Mouse (Mus musculus) cerebral cortex, adult 2 months (tissue): Measurements from ENCODE around the gene Amotl1.

Experiments
- WGBS: fragments of 180-500 bp; shearing (Covaris S2); methylation state at CpG from one replicate; pipeline ENCODE4 v1.1.7; 2018; 5-methylcytosine and 5-hydroxymethylcytosine counted together

Gene Amotl1

DNA sequence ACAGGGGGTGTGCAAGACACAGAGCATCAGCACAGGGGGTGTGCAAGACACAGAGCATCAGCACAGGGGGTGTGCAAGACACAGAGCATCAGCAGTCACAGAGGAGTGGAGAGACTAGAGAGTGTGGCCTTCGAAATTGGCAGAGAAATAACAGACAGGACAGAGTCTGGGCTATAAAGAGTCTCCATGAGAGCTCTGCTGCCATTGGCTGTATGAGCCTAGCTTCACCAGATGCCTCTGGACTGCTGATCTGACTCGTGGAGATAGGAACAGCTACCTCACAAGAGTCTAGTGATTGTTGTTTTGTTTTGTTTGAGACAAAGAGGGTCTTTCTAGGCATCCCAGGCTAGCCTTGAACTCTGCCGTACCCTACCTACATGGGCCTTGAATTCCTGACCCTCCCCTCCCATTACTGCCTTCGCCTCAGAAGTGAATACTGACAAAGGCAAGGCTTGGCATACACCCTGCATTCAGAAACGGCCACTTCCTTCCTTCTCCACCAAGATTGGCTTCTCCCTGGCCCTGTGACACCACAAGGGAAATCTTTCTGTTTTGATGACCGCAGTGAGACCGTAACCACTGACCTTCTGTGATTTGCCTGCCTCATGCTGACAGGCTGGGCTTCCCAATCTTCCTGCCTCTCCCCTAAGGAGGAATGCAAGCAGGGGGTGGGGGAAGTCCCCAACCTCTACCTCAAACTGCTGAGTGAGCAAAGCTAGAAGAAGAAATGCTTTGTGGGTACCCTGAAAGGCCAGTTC, 3.4 kb downstream of the Amotl1 start:
- 61% methylated on average over 7 of the region's 7 CpGs for WGBS

DNA sequence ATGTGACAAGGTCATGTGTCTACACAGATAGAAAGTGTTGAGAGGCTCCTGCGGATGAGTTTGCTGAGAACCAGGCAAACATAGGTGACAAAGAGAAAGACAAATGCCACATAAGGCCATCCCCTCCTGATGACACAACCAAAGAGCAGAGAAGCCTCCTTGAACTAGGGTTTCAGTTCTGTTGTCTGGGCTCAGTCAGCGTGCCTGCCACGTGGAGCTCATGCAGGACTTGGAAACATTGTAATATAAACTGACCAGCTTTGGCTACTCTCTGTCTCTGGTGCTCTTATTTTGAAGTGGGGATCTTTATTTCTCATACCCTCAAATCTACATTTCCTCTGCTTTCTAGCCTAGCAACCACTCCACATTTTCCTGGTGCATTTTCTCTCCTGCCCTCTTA, 8.6 kb downstream of the Amotl1 start:
- WGBS = 75% methylated on average over 3 of the region's 3 CpGs

DNA sequence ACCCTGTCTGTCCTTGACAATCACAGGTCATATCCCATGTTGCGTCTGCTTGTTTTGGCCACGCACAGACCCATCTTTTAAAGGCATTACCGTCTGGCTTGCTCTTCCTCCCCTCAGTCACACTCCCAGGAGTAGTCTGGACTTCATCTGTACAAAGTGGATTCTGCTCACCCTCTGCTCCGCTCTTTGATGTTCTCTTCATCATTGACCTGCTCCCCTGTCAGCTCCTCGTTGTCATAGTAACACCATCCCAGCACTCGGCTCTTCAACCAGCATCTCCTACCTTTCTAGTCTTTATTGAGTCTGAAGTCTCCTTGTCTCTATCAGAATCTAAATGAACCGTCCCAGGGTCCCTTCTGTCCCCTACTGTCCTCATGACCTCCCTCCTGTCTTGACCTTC, 9.3 kb downstream of the Amotl1 start:
- WGBS = 87% methylated on average over 7 of the region's 7 CpGs

DNA sequence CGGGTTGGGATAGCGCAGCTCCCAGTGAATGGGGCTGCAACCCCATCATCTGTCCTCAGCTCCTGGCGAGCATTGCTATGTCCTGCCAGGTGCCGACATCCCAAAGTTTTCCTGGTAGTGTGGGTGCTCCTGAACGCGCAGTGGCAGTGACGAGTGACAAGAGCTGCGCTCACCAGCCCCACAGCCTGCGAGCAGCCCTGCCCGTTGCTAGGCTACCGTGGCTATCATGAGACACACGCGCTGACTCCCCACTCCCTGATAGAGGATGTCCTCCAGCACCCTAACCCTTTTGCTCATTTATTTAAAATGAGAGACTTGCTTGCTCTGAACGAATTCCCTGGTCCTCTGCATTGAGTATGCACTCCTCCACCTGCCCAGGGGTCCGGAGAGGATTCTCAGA, 10.7 kb downstream of the Amotl1 start:
- 22% methylated on average over 15 of the region's 15 CpGs for WGBS

DNA sequence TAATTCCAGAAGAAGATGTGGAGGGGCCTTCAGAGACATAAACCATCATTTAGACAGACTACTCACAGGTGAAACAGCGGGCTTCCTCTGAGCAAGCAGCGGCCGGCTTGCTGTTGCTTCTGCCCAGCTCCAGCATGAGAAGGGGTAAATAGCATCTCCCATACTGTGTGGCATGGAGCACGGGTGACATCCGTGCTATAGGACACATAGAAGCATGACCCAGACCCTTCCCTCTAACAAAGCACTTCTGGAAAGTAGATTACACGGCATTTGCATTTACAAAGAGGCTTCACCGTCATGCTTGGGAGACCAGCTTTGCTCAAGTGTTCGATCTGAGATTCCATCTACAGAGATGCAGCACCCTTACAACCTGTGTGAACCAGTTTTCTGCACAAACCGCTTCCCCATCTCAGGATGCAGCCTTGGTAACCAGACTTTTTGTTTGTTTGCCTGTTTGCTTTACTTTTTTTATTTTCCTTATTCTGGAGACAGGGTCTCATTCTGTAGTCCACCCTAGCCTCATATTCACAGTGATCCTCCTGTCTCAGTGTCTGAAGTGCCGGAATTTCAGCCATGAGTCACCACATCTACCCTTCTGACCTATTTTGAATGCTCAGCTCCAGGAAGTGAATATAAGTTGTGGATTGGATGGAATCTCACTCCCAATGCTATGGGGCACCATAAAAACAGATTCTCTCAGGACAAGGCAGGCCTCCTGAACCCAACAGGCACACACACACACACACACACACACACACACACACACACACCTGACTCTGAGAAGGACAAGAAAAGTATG, 12.3 kb downstream of the Amotl1 start:
- WGBS = 87% methylated on average over 10 of the region's 10 CpGs

DNA sequence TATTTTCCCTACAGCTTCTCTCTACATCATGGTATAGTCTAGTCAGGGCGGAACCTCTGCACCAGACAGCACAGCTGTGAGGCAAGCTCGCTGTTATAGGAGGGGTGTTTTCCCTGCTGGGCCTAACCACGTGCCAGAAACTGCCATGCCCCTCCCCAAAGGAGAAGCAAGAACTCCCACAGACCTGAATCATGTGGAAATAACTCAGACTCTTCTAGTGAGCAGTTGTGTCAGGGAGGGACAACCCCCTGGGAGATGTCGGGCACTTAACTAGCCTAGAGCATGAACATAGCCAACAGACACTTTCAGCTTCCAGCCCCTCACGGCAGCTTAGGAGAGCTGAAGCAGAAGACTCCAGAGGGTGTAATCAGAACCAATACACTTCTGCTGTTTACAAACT, 13.1 kb downstream of the Amotl1 start:
- 63% methylated on average over 5 of the region's 5 CpGs for WGBS

DNA sequence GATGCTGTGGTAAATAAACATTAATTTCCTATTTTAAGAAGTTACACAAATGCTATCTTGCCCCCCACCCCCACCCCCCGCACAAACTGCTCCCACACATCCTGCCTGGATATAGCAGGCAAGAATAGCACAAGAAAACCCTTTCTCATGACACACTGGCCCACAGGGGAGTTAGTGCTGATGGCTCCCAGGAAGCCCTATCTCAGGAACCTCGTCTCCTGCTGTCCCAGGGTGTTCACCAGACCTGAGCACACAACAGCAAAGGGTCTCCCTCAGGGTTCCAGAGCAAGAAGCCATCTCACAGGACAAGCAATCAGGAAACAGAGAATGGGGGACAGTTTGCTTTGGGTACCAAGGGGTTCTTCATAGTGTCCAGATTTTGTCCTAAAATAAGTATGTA, 17.3 kb downstream of the Amotl1 start:
- 63% methylated on average over 2 of the region's 2 CpGs for WGBS

DNA sequence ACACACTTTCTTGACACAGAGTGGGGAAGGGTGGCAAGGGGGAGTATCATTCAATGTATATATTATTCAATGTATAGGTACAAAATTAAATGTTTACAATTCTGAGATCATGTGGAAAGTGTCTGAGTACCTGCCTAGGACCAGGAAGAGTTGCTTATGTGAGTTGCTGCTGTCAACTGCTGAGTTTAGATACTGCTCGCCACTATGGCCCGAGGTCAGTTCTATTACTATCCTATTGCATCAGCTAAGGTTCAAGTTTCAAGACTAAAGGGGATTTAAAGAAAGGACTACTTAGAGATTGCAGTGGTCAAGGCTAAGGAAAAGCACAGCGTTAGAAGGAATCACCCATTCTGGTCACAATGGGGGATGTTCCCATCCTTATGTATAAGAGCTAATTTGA, 18.9 kb downstream of the Amotl1 start:
- 93% methylated on average over 3 of the region's 3 CpGs for WGBS

DNA sequence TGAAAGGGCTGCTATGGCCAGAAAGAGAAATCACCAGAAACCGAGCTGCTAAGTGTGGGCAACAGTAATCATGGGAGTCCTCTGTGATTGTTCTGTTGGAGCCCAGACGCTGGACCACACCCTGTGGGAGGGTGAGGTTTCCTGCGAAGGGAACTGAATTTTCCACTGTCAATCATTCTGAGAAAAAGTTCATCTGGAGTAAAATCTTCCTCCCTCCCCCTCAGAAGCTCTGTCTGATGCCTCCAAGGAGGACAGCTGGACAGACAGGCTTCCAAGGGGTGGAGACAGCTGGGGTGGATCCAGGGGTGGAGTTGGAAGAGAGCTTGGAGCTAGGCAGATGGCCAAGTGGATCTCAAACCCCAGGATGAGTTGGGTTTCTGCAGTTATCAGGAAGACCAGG, 19.8 kb downstream of the Amotl1 start:
- 29% methylated on average over 3 of the region's 3 CpGs for WGBS

DNA sequence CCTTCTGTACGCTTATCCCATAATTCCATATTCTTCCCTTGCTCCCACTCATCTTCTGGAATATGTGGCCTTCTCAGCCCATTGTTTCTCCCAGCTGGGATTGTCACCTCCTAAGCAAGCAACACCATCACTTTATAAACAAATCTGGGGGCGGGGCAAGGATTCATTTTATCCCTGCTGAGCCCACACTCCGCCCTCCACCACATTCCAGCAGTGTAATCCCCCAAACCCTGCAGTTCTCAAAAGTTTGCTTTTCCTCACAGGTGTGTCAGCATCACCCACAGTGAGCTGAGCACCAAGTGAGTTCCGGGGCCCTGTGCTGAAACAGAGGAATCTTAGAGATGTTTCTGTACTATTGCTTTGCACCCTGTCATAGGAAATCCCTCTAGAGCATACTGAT, 20.9 kb downstream of the Amotl1 start:
- 66% methylated on average over 4 of the region's 4 CpGs for WGBS

DNA sequence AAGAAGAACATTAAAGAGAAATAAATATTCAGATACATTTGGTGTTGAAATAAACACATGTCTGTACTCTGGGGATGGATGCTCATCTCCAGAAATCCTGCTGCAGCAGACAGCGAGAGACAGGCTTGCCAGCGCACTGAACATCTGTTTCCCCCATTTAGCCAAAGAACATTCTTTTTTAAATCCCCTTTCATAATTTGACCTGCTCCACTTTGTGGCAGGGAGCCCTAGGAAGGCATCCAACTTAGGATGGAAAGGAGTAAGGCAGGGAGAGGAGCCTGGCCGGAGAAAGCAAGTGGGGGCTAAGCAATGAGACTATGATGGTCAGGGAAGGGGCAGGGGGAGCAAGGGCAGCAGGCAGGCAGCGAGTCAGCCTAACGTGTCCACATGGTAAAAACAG, 21.6 kb downstream of the Amotl1 start:
- WGBS = 48% methylated on average over 5 of the region's 5 CpGs

DNA sequence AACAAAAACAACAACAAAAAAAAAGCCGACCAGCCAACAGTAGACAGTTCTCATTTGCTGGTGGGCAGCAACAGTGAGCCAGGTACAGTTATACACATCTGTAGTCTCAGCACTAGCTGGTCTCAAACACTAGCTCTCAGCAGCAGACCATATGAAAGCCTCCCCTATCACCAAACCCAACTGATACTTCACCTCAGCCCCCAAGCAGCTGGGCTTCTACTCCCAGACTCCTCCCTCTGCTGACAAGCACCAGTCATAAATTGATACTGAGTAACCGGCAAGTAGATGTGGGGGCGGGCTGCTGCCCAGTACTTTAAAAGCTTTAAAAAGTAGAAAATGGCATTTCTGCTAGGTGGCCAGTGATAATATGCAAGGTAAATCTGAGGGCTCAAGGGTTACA, 22.0 kb downstream of the Amotl1 start:
- 71% methylated on average over 3 of the region's 3 CpGs for WGBS

DNA sequence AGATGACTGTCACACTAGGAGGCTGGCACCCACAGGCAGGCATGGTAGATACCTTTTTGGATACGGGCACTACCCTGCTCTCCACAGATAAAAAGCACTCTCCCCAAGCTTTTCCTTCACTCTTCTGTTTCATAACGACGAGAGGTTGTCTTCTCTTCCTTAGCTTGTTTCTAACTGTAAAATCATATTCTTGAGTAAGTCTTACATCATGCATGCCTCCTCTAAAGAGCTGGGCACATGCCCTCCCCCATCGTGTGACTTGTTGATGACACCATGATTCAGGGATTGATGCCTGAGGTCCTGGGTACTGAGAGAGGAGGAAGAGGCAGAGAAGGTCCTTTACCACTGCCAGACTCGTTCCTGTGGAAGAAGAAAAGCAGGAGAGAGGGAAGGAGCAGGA, 24.7 kb downstream of the Amotl1 start:
- 85% methylated on average over 5 of the region's 5 CpGs for WGBS

DNA sequence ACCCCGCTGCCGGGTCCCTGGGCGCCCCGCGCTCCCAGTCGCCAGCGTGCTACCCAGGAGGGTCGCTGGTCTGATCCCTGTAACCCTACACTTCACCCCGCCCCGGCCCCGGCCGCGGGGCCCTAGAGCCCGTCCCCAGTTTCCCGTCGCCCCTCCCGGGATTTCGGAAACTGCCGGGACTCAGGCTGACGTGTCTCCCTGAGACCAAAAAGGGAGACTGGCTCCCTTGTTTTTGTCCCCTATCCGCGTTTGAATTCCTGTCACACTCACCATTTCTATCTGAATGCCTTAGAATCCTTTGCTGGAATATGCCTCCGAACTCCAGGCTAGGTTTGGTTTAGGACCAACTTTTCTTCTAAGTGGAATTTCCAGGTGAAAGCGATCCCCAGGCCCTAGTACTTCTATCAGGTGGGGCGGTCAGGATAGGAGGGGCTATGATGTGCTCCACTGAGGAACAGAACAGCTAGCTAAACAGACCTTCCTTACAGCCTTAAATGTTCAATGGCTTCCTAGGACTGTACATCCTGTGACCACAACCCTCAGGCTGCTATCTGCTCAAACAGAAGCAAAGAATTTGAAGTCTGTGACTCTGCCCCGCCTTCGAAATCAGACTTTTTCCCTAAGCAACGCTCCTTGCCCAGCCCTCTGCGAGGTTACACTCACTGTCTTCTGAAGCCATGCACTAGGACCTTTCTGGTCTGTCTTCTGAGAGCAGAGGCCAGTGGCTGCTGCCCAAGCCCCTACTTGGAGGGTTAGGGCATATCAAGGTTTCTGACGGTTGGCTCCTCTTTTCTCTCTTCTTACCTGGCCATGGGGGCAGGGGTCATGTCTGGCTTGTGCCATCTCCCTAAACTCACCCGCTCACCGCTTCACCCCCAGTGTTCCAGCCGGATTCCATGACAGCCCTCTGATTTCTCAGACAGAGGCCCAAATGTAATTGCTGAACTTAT, 29.6 kb downstream of the Amotl1 start:
- WGBS = 17% methylated on average over 32 of the region's 33 CpGs

DNA sequence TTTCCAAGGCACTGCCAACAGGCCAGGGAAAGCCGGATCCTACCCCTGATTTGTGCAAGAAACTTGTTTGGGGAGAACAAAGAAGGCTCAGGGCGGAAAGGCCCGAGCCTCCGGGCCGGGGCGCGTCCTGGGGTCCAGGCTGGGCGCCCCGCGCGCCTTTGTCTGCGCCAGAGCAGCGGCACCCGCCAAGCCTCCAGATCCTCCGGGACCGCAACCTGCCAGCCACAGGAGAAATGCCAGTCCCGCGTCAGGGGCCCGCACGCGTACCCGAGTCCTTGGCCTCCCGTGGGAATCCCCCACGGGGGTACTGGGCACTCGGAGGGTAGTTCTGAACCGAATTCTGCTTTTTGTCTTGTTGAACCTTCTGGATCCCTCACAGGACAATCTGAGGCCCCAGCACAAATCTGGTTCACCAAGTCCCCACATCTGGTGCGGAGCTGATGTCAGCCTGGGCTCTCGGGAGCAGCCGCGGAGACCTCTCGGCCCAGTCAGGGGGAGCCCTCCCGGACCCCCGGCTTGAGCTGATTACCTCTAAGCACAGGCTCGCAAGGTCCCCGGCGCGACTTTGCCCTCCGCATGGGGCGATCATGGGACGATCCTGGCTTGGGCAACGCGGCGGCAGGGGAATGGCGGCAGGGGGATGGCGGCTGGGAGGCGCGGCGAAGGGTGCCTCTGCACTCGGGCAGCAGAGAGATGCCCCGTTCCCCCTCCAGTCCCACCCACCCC, 30.5 kb downstream of the Amotl1 start:
- WGBS = 2% methylated on average over 49 of the region's 50 CpGs

DNA sequence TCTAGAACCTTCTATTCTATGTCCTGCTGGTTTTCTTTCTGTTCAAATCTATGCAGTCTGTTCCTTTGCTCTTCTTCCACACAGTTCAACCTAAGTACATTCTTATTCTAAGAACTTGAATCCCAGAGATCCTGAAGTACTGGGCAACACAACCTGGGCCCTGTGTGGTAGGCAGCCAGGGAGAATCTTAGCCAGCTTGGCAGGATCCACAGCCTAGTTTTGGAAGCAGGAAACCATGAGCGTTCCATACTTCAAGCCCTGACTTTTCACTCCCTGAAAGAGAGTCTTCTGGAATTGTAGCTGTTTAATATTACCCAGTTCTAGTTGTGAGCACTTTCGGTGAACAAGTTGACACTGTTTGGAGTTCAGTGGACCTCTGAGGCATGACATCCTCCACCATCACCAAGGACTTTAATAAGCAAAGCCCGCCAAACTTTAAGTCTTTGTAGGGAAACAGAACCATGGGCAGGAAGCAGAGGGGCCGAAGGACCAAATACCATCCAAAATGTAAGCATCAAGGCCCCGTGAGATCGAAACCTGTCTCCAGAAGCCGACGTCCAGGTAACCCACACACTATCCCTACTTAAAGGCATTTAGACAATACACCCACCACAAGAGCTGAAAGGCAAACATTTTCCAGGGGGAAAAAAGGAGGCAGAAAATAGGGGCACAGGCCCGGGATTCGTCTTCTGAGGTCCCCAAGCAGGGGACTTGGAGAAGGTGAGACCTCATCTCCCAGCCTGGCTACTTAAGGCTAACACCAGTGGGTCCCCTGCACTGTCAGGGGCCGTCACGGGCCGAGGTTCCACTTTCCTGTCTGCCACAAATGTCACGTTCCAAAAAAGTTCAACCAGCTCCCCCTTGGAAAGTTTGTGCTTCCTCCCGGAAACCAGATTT, 31.3 kb downstream of the Amotl1 start:
- WGBS = 44% methylated on average over 15 of the region's 15 CpGs

DNA sequence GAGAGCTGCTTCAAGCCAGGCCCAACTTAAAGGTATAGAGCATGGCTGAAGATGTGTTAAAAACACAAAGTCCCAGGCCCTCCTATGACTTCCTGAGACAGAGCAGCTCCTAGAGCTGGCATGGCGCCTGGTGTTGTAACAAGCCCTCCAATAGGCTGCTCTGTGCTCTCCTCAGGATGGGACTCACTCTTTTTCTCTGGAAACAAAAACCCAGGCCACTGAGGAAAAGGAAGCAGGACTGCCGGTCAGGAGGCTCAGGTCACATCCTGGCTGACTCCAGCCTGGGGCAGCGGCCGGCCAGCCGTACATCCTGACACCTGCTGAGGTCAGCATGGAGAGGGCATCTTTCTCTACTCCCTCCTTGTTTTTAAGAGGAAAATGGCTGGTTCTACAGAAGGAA, 36.3 kb downstream of the Amotl1 start:
- 72% methylated on average over 5 of the region's 5 CpGs for WGBS

DNA sequence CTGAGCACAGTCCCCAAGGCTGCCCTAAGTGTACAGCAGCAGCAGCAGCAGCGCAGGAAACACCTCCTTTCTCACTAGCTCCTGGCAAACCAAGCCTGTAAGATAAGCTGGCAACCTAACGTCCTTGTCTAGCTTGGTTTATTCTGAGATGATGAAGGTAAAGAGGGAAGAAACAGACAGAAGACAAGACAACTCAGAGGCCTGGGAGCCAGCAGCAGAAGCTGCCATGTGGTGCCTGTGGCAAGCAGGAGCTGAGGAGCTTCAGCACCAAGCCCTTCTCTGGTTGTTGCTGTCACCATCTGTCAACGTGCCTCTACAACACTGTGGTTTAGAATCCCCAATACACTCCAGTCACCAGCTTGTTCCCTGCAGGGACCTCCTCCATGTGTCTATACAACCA, 37.4 kb downstream of the Amotl1 start:
- WGBS = 48% methylated on average over 3 of the region's 3 CpGs

DNA sequence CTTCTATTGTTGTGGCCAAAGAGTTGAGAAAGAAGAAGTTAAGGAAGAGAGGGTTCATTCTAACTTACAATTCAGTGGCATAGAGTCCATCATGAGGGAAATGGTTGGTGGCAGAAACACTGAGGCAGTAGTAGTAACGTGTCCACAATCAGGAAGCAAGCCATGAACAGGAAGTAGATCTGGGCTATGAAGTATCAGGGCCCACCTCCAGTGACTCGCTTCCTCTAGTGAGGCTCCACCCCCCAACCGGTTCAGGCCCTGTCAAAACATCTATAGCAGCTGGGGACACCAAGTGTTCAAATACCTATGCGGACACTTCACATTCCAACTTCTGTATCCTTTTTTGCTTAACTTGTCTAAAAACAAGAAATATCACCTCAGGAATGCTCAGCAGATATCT, 38.9 kb downstream of the Amotl1 start:
- 83% methylated on average over 4 of the region's 4 CpGs for WGBS

DNA sequence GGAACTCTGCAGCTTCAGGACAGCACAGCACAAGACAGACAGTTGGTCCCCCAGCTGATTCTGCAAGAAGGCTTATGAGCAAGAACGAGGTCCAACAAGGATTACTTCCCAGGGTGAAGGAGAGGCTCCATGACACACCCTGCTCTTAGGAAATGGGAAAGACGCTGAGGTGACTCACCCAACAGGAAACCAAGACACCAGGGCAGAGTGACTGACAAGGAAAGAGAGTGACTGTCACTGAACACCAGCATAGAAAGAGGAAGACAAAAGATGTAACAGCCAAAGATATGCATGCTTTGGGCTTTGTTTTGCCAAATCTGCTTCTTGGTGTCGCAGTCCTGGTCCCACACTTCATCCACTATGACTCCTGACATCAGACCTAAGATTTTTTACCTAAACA, 40.5 kb downstream of the Amotl1 start:
- WGBS = 73% methylated on average over 3 of the region's 3 CpGs

DNA sequence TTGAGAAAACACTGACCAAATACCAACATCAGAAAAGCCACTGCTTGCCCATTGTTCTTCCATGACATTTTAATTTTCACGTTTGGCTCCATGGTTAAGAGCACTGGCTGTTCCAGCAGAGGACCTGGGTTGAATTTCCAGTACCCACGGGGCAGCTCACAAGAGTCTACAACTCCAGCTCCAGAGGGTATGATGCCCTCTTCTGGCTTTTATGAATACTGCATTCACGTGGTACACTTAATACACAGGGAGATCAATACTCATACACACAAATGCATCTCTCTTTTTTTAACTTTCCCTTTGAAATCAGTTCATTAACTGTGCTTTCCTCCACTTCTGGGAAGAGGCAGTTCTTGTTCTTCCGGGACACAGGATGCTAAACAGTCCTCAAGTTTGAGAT, 41.4 kb downstream of the Amotl1 start:
- WGBS = 86% methylated on average over 4 of the region's 4 CpGs
